Mouse (Mus musculus): ENCODE data around the gene Slc7a9.

DNA sequence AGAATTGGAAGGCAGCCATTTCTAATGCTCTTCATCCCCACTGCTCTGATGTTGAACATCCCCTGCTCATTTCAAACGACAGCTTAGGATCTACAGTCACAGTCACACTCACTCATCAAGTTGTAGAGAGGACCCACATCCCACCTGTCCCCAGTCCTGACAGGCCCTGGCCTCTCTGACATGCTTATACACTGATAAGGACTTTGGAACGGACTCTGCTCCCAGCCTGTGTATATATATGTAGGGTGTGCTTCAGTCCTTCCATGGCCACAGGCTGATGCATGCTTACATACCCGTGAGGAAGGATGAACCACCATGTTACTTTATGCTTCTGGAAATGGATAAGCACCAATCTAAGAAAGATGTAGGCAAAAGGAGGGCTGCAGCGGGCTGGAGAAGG is 12.4 kb downstream of the Slc7a9 start:
- TF ChIP-seq MAX (IDR thresholded peaks at IDR 0.05; ENCODE audit: low read depth) (no peak), REST (IDR thresholded peaks at IDR 0.05; ENCODE audit: insufficient read depth, insufficient read length) (no peak), POLR2A (IDR thresholded peaks at IDR 0.05; ENCODE audit: insufficient read length, low read depth) (no peak), POLR2AphosphoS2 (IDR thresholded peaks at IDR 0.05; ENCODE audit: insufficient read length, low read depth) (no peak), MYOG (IDR thresholded peaks at IDR 0.05; ENCODE audit: control insufficient read depth in 1 of 3, insufficient read depth in 1 of 3, insufficient read length in 2 of 3, low read depth in 2 of 3) (no peak), MYOD1 (IDR thresholded peaks at IDR 0.05; ENCODE audit: control insufficient read depth in 1 of 3, insufficient read length in 2 of 3, low read depth in 2 of 3) (no peak), TCF12 (IDR thresholded peaks at IDR 0.05; ENCODE audit: insufficient read depth, poor library complexity, severe bottlenecking) (no peak), TCF3 (IDR thresholded peaks at IDR 0.05; ENCODE audit: insufficient read length, low read depth) (no peak)

All from myocyte (in vitro differentiated cells).